Comparison of ENCODE assay signal across 8 mouse cellular contexts in the genomic region with DNA sequence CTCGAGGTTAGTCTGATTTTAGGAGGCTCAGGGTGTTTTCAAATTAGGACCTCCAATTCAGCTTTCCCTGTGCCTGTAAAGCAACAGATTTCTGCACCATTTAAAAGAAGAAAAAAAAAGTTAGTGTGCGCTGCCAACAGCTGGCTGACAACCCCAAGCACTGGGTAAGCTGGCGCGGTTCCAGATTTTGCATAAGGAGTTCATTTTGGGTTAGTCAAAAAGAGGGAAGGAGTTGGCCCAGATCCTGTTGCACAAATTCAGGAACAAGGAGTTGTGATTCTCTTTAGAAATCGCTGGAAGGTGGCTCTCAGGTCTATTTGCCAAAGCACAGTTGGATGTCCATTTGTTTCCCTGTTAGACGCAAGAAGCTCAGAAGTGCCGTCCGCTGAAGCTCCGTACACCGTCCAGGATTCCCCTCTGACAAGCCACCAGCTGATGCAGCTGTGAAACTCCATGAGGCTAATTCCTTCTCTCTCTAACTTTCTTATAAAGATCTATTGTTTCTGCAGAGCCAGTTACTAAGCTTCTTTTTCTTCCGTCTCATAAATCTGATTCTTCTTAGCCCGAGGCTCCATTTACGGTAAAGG.
A peak's percentile ranks its signal among the peaks of the same experiment; 100 is the strongest.
DNase-seq lines count a peak whose midpoint lies in the region; ATAC-seq lines count a peak whose summit lies in the region.

No protein-coding gene starts in this region.

- H3K36me3 ChIP-seq in forebrain, embryonic 12.5 days (replicated peaks): no peaks in the 10 kb centered on the region
- no peaks in the 10 kb centered on the region for H3K36me3 ChIP-seq in forebrain, embryonic 11.5 days (ENCODE audit: control insufficient read depth, insufficient read depth, low read length)
- H3K36me3 ChIP-seq in neural tube, embryonic 15.5 days: no peaks in the 10 kb centered on the region

- H3K4me3 ChIP-seq in forebrain, embryonic 12.5 days (replicated peaks): no peak overlapping the region
- no peak overlapping the region for H3K4me3 ChIP-seq in forebrain, embryonic 11.5 days (ENCODE audit: low read depth, low read length)
- H3K4me3 ChIP-seq in neural tube, embryonic 15.5 days (replicated peaks): no peak overlapping the region

- DNase-seq in forebrain, embryonic 11.5 days (ENCODE audit: low spot score): no peak
- peak; percentile 29 for DNase-seq in MN1 (ENCODE audit: low spot score)
- DNase-seq in cerebellum, postnatal 36 days: peak; percentile 14 to 18
- peak; percentile 42 to 67 for DNase-seq in gastrocnemius, postnatal 36 days
- DNase-seq in left cerebral cortex, adult 18-20 months (ENCODE audit: low spot score in 2 of 2): peak; percentile 60 to 62
- no peak for DNase-seq in T-cell, adult 2 months (ENCODE audit: low spot score)

- intact Hi-C loops in gastrocnemius, postnatal 36 days (cut with DNase I): loop anchor here (5.0 kb wide), 1 partner anchor 408 kb away; no protein-coding TSS in a partner anchor

- no peak overlapping the region for H3K9ac ChIP-seq in forebrain, embryonic 12.5 days
- no peak overlapping the region for H3K9ac ChIP-seq in forebrain, embryonic 11.5 days (ENCODE audit: low read length)
- no peak overlapping the region for H3K9ac ChIP-seq in neural tube, embryonic 15.5 days (replicated peaks)

- WGBS in forebrain, embryonic 12.5 days: 60% methylated on average over 13 of the region's 13 CpGs
- 80% methylated on average over 13 of the region's 13 CpGs for WGBS in forebrain, embryonic 11.5 days
- 39% methylated on average over 13 of the region's 13 CpGs for WGBS in neural tube, embryonic 15.5 days

- H3K9me3 ChIP-seq in forebrain, embryonic 12.5 days: no peaks in the 10 kb centered on the region
- H3K9me3 ChIP-seq in forebrain, embryonic 11.5 days (ENCODE audit: control insufficient read depth, low read length): no peaks in the 10 kb centered on the region
- H3K9me3 ChIP-seq in neural tube, embryonic 15.5 days (replicated peaks): no peaks in the 10 kb centered on the region

- H3K27ac ChIP-seq in forebrain, embryonic 12.5 days: peak overlapping the region; percentile 6; the same call in 1 of the 2 replicates
- no peak overlapping the region for H3K27ac ChIP-seq in forebrain, embryonic 11.5 days (ENCODE audit: low read depth, low read length)
- H3K27ac ChIP-seq in neural tube, embryonic 15.5 days (replicated peaks): no peak overlapping the region

- H3K4me1 ChIP-seq in forebrain, embryonic 12.5 days: 0 out of 2 replicates have a peak, but pooled peaks cover 5% of the 10 kb centered on the region
- H3K4me1 ChIP-seq in forebrain, embryonic 11.5 days (replicated peaks; ENCODE audit: control insufficient read depth, insufficient read depth, low read length): no peaks in the 10 kb centered on the region
- peaks cover 15% of the 10 kb centered on the region for H3K4me1 ChIP-seq in neural tube, embryonic 15.5 days

- ATAC-seq in forebrain, embryonic 12.5 days (ENCODE audit: low FRiP score): no peak; the same call in 1 of the 2 replicates
- ATAC-seq in forebrain, embryonic 11.5 days (replicated peaks; ENCODE audit: low FRiP score): no peak
- peak; percentile 50; the same call in 1 of the 2 replicates for ATAC-seq in neural tube, embryonic 15.5 days (ENCODE audit: low FRiP score)

- H3K27me3 ChIP-seq in forebrain, embryonic 12.5 days: no peaks in the 10 kb centered on the region
- H3K27me3 ChIP-seq in forebrain, embryonic 11.5 days (ENCODE audit: control insufficient read depth, insufficient read depth, low read length): no peaks in the 10 kb centered on the region
- H3K27me3 ChIP-seq in neural tube, embryonic 15.5 days (replicated peaks): no peaks in the 10 kb centered on the region

- no peak overlapping the region for H3K4me2 ChIP-seq in forebrain, embryonic 12.5 days
- H3K4me2 ChIP-seq in forebrain, embryonic 11.5 days (ENCODE audit: low read depth, low read length, severe bottlenecking): no peak overlapping the region
- peak overlapping the region; percentile 30 for H3K4me2 ChIP-seq in neural tube, embryonic 15.5 days

Comparison
In these comparisons a context has a peak if more than half of its experiments do, and no peak if none do; other contexts are left out.
1. DNase-seq: peak in MN1 (single experiment), cerebellum, postnatal 36 days (2 of 2), gastrocnemius, postnatal 36 days (2 of 2) and left cerebral cortex, adult 18-20 months (2 of 2); none in forebrain, embryonic 11.5 days (single experiment) and T-cell, adult 2 months (single experiment).